Mouse (Mus musculus) hematopoietic stem cell, adult 5-6 weeks (primary cell): ENCODE data around the gene Hist2h2aa2. TPM values are rescaled to one million over a fixed set of nuclear protein-coding genes. Genes with fewer than 3 reads are reported as not detected.
"Not testable (repeated sequence)": the region's sequence is repeated elsewhere in the genome, so short reads cannot be mapped to it uniquely, and the experiment has no call there.

Source experiments
- ATAC-seq, 2 experiments: fragments of 125-278 bp in 1 of 2; replicated peaks in 1 of 2; 2 replicates each; pipeline ENCODE4 v1.8.0; 2016 to 2017; ENCODE audit warnings: inconsistent platforms in 2 of 2, mild to moderate bottlenecking in 2 of 2, moderate number of reproducible peaks in 2 of 2, low read depth in 1 of 2, moderate TSS enrichment in 1 of 2; ENCODE audit not compliant: low FRiP score in 2 of 2, poor library complexity in 2 of 2, severe bottlenecking in 2 of 2, insufficient read depth in 1 of 2, low TSS enrichment in 1 of 2
- total RNA-seq: library from RNA; stranded (forward); fragments of 172-1452, 232-1000 nt; gene quantifications from 2 replicates; pipeline ENCODE4 v1.2.3, GENCODE M21; 2017

Hist2h2aa2 gene
- total RNA-seq, 1 experiment from 2014 or later: 336 TPM

- ATAC-seq: no peak
These were observed 17.3 kb downstream of the Hist2h2aa2 start for GRCm38 (mm10) chr3:96222774-96223173.

DNA sequence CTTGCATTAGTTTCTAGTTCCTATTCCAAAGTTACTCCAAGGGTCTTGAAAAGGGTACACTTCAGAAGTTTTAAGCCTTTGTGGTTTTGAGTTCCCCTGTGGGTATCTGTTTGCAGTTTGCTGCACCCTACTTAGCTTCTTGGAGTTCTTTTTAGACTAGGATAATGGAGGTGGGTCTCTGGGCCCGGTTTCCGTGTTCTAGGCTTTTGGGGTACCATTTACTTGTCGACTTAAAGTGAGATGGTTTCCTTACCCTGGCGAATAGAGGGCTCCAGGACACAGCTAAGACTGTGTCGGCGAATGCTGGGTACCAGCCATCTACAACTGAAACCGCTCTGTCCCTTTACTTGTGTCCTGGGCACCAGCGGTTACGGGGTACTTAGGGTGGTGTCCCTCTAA is 18.4 kb downstream of the Hist2h2aa2 start:
- ATAC-seq: no peak

DNA sequence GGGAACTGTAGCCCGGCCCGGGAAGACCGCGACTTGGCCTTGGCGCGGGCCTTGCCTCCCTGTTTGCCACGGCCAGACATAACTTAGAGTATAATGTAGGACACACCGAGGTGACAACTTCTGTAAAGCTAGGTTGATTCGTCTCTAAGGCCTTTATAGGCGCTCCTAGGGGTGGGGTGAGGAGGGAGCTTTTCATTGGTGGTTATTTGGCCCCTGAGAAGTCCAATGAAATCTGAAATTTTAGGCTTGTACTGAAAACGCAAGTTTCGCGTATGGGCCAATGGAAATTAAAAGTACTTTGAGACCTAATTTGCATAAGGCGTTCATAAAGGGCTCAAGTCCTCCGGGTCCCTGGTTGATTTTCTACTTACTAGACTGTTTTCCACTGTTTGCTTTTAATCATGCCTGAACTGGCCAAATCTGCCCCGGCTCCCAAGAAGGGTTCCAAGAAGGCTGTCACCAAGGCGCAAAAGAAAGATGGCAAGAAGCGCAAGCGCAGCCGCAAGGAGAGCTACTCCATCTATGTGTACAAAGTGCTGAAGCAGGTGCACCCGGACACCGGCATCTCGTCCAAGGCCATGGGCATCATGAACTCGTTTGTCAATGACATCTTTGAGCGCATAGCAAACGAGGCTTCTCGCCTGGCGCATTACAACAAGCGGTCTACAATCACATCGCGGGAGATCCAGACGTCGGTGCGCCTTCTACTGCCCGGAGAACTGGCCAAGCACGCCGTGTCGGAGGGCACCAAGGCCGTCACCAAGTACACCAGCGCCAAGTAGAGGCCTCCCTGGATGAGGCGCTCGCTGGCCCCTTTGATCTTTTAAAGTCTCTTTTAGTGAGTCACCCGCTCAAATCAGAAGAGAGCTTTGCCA is 19.1 kb downstream of the Hist2h2aa2 start, which contains the start of the genes Hist2h2ac and Hist2h2be:
Hist2h2ac (minus strand) TSS at position 116 of the 875 bp plus-strand sequence.
Hist2h2be (plus strand) TSS at position 355 of the 875 bp plus-strand sequence.
- peak; percentile 78 to 88 for ATAC-seq

DNA sequence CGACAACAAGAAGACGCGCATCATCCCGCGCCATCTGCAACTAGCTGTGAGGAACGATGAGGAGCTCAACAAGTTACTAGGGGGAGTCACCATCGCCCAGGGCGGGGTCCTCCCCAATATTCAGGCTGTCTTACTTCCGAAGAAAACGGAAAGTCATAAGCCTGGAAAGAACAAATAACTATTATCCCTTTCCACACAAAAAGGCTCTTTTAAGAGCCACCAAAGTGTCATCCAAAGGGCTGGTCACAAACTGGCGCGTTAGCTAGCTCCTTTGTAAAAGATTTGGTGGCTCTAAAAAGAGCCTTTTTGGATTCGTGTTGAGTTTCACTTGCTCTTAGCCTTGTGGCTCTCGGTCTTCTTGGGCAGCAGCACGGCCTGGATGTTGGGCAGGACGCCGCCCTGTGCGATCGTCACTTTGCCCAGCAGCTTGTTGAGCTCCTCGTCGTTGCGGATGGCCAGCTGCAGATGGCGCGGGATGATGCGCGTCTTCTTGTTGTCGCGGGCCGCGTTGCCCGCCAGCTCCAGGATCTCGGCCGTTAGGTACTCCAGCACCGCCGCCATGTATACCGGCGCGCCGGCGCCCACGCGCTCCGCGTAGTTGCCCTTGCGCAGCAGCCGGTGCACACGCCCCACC is 19.8 kb downstream of the Hist2h2aa2 start:
- not testable (repeated sequence) for ATAC-seq

- ATAC-seq: peak; percentile 57 to 68
These were observed 20.4 kb downstream of the Hist2h2aa2 start, which contains the start of the genes Bola1 and Hist2h2ab for GRCm38 (mm10) chr3:96219661-96220130. Gene Bola1, minus strand, starts transcription at chr3:96219709. Gene Hist2h2ab, plus strand, starts transcription at chr3:96219865.

DNA sequence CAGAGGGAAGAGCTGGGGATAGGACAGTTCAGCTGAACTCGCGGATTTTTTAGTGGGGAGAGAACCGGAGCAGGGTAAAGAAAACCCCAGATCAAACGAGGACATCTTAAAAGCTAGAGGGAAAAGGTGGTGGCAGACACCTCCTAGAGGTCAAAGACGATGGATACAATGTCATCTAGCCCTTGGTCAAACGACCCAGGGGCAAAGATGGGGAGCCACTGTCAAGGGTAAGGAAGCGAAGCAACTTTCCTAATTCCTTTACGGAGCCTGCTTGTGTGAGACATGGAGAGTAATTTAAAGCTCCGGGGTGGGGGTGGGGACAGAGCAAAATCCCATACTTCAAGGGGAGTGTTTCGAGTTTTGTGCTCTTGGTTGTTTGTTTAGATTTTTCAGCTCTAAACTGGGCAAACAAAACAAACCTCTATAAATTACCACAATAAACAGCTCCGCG is 20.9 kb downstream of the Hist2h2aa2 start:
- peak; percentile 2 to 19; a peak in 1 of 4 replicates for ATAC-seq

DNA sequence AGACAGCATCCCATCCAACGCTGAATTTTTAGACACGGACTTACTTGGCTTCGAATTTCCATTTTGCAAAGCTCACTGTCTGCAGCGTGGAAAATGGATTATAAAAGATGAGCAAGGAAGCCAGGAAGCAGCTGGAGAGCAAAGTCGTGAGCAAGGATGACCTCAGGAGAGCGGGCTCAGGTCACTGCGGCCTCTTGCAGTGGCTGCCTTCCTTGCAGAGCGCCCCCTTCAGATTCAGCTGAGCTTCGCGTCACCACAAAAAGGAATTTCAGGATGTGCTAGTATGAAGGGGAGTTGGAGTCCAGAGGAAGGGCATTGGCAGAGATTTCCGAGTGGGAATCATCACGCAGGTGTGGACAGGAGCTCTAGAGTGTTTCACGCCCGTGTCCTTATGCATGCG is 30.8 kb downstream of the Hist2h2aa2 start:
- no peak for ATAC-seq

- no peak for ATAC-seq
These were observed 32.3 kb downstream of the Hist2h2aa2 start for GRCm38 (mm10) chr3:96207819-96208218.

- no peak for ATAC-seq
These were observed 40.3 kb downstream of the Hist2h2aa2 start for GRCm38 (mm10) chr3:96199731-96200130.

- not testable (repeated sequence) for ATAC-seq
These were observed 41.4 kb downstream of the Hist2h2aa2 start for GRCm38 (mm10) chr3:96198601-96199251.

DNA sequence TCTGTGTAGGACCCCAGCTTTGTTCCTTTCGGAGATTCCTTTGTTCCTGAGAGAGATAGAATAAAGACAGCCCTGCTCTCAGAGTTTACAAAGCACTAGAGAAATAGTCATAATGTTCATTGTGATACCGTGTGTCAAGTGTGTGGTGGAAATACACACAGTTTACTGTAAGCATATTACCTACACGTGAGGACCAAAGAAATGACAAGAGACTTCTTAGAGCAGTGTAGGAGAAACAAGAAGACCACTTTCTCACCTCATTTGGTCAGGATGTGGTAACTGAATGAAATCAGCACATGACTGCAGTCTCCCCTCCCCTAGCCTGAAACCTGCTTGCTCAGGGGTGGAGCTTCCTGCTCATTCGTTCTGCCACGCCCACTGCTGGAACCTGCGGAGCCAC is 41.9 kb downstream of the Hist2h2aa2 start:
- ATAC-seq: peak; percentile 50 to 66

GRCm38 (mm10) chr3:96197129-96197749 is 42.8 kb downstream of the Hist2h2aa2 start:
- peak; percentile 80 to 86 for ATAC-seq

DNA sequence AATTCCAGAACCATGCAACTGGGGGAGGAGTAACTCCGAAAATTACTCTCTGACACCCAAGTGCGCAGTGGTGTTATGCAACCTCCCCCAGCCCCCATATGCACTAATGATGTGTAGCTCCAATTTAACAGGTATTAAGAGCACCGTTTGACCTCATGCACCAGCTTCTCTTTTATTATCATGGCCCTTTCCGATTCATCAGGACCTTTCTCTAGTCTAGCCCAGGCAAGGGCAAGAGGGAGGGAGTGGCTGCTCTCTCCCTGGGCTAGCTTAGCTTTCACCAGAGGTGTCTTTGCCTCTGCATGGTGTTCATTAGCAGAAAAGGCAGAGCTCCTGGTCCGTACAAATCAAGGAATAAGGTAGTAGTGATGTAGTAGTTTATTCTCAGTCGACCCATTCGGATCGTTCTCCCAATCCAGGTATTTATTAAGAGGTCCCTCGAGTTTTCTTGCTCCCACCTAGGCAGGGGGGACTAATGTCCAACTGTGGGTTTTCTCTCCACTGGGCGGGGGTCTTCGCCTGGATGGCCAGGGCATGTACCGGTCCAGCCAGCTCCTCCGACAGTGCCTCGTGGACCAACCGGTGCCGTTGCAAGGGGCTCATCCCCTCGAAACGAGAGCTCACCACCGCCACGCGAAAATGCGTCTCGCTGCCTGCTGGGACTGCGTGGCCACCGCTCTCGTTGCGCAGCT is 43.5 kb downstream of the Hist2h2aa2 start:
- no peak for ATAC-seq

DNA sequence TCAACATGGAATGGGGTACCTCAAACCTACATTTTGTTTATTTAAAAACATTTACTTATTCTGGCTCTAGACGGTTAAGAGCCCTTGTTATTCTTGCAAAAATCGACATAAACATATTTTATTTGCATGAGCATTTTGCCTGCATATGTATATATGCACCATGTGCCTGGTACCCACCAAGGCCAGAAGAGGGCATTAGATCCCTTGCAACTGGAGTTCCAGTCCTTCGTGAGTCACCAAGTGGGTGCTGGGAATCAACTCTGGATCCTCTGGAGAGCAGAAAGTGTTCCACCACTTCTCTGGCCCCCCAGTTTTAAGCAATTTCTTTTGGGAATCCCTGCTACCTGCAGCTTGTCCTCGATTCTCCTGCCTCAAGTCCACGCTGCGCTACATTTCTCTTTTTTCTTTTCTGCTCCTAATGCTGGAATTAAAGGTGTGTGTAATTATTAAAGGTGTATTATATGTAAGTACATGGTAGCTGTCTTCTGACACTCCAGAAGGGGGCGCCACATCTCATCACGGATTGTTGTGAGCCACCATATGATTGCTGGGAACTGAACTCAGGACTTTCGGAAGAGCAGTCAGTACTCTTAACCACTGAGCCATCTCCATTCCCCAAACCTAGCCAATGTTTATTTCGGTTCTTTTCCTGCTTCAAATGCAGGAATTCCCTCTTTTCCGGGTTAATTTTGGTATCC is 44.3 kb downstream of the Hist2h2aa2 start:
- ATAC-seq: no peak

GRCm38 (mm10) chr3:96194966-96195365 is 45.1 kb downstream of the Hist2h2aa2 start:
- ATAC-seq: peak; percentile 25 to 28; a peak in 1 of 4 replicates

- ATAC-seq: no peak
These were observed 47.1 kb downstream of the Hist2h2aa2 start for GRCm38 (mm10) chr3:96192977-96193376.
